Mouse (Mus musculus): ENCODE measurements around the gene Emc10. TPM values are rescaled to one million over a fixed set of nuclear protein-coding genes. Genes with fewer than 3 reads are reported as not detected.

The Emc10 gene
- polyA plus RNA-seq, 1 experiment from 2014 or later: 157 TPM

DNA sequence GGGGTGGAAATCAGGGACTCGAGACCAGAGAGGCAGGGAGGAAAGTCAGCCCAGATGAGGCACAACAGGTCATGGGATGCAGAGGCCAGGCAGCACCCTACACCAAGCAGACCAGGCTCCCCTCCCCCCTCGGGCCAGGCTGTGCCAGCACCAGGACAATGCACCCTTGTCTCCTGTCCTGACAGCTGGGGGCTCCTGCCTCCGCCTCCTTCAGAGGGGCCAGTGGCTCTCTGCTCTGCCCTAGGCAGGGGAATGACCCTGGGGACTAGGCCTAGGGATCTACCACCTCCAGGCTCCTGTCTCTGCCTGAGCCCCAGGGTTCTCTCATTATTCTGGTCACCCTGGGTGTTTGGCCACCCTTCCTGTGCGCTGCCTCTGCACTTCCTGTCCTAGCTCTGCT, 21.9 kb downstream of the Emc10 start:
- Histone ChIP-seq H3K9ac (replicated peaks) (no peak overlapping the region), H3K4me1 (peaks cover 32% of the 10 kb centered on the region), H3K4me2 (no peak overlapping the region)

DNA sequence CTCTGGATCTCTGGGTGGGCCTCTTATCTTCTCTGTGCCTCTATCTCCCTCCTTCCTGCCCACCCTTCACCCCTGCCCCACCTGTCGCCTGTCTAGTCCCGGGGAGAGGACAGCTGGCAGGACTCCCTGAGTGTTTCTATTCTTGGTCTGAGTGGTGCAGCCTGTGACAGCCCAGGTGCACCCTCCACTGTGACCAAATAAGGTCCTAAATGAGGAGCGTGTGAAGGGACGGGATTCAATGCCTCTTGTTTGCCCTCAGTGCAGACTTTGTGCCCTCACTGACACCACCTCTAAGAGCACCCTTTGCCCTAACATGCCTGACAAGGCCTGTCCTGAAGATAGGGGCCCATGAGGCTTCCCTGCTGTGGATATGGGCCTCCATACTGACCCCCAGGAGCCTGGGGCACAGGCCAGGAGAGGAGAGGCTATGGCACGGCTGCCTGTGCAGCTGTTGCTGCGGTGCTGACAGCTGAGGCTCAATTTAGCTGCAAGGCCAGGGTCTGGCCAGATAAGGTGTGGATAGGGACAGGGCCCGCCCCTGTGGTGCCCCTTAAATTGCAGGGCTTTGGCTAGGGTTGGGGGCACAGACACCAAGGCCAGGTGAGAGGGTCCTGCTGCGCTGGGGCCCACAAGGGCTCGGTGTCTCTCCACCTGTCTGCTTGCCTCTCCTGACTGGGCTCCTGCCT, 23.2 kb downstream of the Emc10 start:
- Histone ChIP-seq H3K27me3 (replicated peaks) (0 out of 2 replicates have a peak, but pooled peaks cover 6% of the 10 kb centered on the region), H3K4me2 (no peak overlapping the region), H3K4me3 (replicated peaks) (no peak overlapping the region), H3K27ac (replicated peaks) (no peak overlapping the region; the same call in 1 of the 2 replicates), H3K4me1 (peaks cover 45% of the 10 kb centered on the region), H3K36me3 (no peaks in the 10 kb centered on the region), H3K9ac (replicated peaks) (no peak overlapping the region), H3K9me3 (replicated peaks) (no peaks in the 10 kb centered on the region)
- no peak for ATAC-seq (ENCODE audit: low FRiP score)
- WGBS: 59% methylated on average over 9 of the region's 9 CpGs

More for the DNA sequence above, 21.9 kb downstream of the Emc10 start:
- Histone ChIP-seq H3K36me3 (no peaks in the 10 kb centered on the region), H3K27ac (replicated peaks) (peak overlapping the region; percentile 65), H3K4me3 (replicated peaks) (no peak overlapping the region), H3K9me3 (replicated peaks) (no peaks in the 10 kb centered on the region), H3K27me3 (replicated peaks) (0 out of 2 replicates have a peak, but pooled peaks cover 8% of the 10 kb centered on the region)
- ATAC-seq (ENCODE audit: low FRiP score): 0 out of 2 replicates have a peak, but pooled peaks have one; percentile 49
- 29% methylated on average over 4 of the region's 4 CpGs for WGBS

- Histone ChIP-seq H3K4me1 (peaks cover 46% of the 10 kb centered on the region), H3K9ac (replicated peaks) (no peak overlapping the region), H3K9me3 (replicated peaks) (no peaks in the 10 kb centered on the region), H3K4me2 (no peak overlapping the region), H3K36me3 (no peaks in the 10 kb centered on the region), H3K27me3 (replicated peaks) (0 out of 2 replicates have a peak, but pooled peaks cover 6% of the 10 kb centered on the region), H3K4me3 (replicated peaks) (no peak overlapping the region), H3K27ac (replicated peaks) (no peak overlapping the region)
- no peak for ATAC-seq (ENCODE audit: low FRiP score)
- 14% methylated on average over 1 of the region's 1 CpGs for WGBS
Measured at GRCm38 (mm10) chr7:44472558-44472885, 23.8 kb downstream of the Emc10 start.

DNA sequence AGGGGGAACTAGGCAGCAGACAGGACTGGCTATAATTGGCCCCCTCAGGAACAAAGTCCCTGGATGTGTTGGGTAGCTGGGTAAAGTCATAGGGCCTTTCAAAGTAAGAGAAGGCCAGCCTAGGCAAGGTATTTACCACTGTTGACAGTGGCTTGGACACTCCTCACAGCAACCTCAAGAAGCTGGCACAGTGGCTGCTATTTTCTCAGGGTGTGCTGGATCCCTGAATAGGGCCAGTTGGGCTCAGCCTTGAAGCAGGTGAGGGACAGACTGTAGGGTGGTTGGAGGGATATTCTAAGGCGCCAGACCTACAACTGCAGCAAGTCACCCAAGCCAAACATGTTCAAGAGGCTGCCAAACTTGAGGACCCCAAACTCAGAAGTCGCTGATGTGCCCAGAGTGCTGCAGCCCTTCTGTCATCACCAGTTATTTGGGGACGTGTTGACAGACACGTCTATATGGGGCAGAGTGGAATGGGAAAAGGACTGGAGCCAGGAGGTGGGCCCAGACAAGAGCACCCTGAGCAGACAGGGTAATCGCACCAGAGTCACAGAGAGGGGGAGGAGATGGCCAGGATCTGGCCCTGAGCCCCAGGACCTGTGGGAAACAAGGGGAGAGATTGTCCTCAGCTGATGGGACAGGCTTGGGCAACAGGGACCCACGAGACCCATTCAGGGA, 24.3 kb downstream of the Emc10 start:
- no peak overlapping the region for H3K27ac ChIP-seq (replicated peaks)
- H3K4me2 ChIP-seq: no peak overlapping the region
- peaks cover 51% of the 10 kb centered on the region for H3K4me1 ChIP-seq
- WGBS: 43% methylated on average over 6 of the region's 6 CpGs
- H3K9me3 ChIP-seq (replicated peaks): no peaks in the 10 kb centered on the region
- H3K9ac ChIP-seq (replicated peaks): no peak overlapping the region
- H3K36me3 ChIP-seq: no peaks in the 10 kb centered on the region
- 0 out of 2 replicates have a peak, but pooled peaks cover 2% of the 10 kb centered on the region for H3K27me3 ChIP-seq (replicated peaks)
- H3K4me3 ChIP-seq (replicated peaks): no peak overlapping the region
- no peak for ATAC-seq (ENCODE audit: low FRiP score)

- no peaks in the 10 kb centered on the region for H3K36me3 ChIP-seq
- no peak for ATAC-seq (ENCODE audit: low FRiP score)
- H3K9ac ChIP-seq (replicated peaks): no peak overlapping the region
- 87% methylated on average over 16 of the region's 16 CpGs for WGBS
- H3K9me3 ChIP-seq (replicated peaks): no peaks in the 10 kb centered on the region
- H3K4me1 ChIP-seq: peaks cover 56% of the 10 kb centered on the region
- H3K4me2 ChIP-seq: no peak overlapping the region
- no peak overlapping the region for H3K27ac ChIP-seq (replicated peaks)
- H3K27me3 ChIP-seq (replicated peaks): no peaks in the 10 kb centered on the region
- H3K4me3 ChIP-seq (replicated peaks): no peak overlapping the region
Measured at GRCm38 (mm10) chr7:44470696-44471612, 25.4 kb downstream of the Emc10 start.

DNA sequence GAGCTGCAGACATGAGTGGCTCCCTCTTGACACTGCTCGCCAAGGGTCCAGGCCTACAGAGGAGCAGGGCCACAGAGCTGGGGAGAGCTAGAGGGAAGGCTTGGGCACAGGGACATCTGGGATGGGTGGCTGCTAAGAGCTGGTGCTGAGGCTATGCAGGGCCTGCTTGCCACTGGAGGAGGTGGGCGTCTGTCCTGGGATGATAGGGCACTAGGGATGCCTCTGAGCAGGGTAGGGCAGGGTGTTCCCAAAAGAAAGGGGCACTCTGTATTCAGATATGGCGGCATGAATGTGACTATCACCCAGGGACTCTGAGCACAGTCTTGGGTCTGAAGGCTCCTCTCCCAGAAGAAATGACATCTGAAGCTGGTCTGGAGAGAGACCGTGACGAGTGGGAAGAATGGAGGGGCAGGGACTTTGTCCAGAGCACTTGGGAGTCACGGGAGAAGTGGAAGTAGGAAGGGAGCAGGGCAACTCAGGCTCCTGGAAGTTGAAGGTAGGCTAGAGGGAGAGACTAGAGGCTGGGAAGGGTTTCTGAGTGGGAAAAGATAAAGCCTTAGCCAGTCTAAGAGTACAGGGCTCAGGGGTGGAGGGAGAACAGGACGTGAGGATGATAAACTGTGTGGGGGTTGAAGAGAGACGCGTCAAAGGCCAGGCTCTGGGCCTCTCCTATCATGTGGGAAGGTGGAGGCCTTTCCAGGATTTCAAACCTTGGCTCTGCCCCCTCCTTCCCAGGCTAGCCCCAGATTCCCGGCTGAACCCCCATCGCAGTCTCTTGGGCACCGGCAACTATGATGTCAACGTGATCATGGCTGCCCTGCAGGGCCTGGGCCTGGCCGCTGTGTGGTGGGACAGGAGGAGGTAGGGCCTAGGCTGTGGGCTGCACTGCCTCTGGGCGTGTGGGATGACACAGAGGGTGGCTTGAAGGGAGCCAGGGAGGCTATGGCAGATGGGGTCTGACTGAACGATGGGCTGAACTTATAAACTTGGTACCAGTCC, 26.4 kb downstream of the Emc10 start:
- no peaks in the 10 kb centered on the region for H3K36me3 ChIP-seq
- H3K4me1 ChIP-seq: peaks cover 56% of the 10 kb centered on the region
- H3K4me2 ChIP-seq: no peak overlapping the region
- no peak overlapping the region for H3K9ac ChIP-seq (replicated peaks)
- no peak for ATAC-seq (ENCODE audit: low FRiP score)
- WGBS: 91% methylated on average over 16 of the region's 16 CpGs
- H3K4me3 ChIP-seq (replicated peaks): no peak overlapping the region
- H3K27me3 ChIP-seq (replicated peaks): no peaks in the 10 kb centered on the region
- H3K27ac ChIP-seq (replicated peaks): peak overlapping the region; percentile 91; the same call in 1 of the 2 replicates
- no peaks in the 10 kb centered on the region for H3K9me3 ChIP-seq (replicated peaks)

- Histone ChIP-seq H3K9ac (replicated peaks) (peak overlapping the region; percentile 56), H3K4me2 (peak overlapping the region; percentile 75), H3K27me3 (replicated peaks) (no peaks in the 10 kb centered on the region), H3K9me3 (replicated peaks) (no peaks in the 10 kb centered on the region), H3K4me3 (replicated peaks) (peak overlapping the region; percentile 56), H3K36me3 (peaks cover 4% of the 10 kb centered on the region; the same call in 1 of the 2 replicates), H3K27ac (replicated peaks) (peak overlapping the region; percentile 91), H3K4me1 (peaks cover 57% of the 10 kb centered on the region)
- WGBS: 50% methylated on average over 15 of the region's 15 CpGs
- ATAC-seq (ENCODE audit: low FRiP score): no peak
Measured at GRCm38 (mm10) chr7:44468644-44469285, 27.6 kb downstream of the Emc10 start.

- Histone ChIP-seq H3K4me1 (peaks cover 59% of the 10 kb centered on the region), H3K9me3 (replicated peaks) (no peaks in the 10 kb centered on the region), H3K36me3 (peaks cover 12% of the 10 kb centered on the region), H3K27me3 (replicated peaks) (no peaks in the 10 kb centered on the region), H3K4me2 (peak within 1 kb of the TSS; percentile 75), H3K4me3 (replicated peaks) (peak within 1 kb of the TSS; percentile 56), H3K9ac (replicated peaks) (peak within 1 kb of the TSS; percentile 56), H3K27ac (replicated peaks) (peak within 1 kb of the TSS; percentile 91)
- under 1% methylated on average over 42 of the region's 42 CpGs for WGBS
- peak; percentile 91 for ATAC-seq (ENCODE audit: low FRiP score)
Measured at GRCm38 (mm10) chr7:44467811-44468411, 28.4 kb downstream of the Emc10 start, which contains the start of gene Josd2. TSS of gene Josd2 (plus strand) at chr7:44467980.

DNA sequence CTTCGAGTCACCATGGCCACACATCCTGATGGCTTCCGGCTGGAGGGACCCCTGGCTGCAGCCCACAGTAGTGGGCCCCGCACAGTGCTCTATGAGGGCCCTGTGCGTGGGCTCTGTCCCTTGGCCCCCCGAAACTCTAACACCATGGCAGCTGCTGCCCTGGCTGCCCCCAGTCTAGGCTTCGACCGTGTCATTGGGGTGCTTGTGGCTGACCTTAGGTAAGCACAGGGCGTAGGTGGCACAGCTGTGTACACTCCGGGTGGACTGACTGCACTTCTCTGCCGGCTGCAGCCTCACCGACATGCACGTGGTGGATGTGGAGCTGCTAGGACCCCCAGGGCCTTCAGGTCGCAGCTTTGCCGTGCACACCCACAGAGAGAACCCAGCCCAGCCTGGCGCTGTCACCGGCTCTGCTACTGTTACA, 29.4 kb downstream of the Emc10 start:
- Histone ChIP-seq H3K4me3 (replicated peaks) (0 out of 2 replicates have a peak overlapping the region, but pooled peaks have one; percentile 56), H3K27ac (replicated peaks) (peak overlapping the region; percentile 91), H3K4me2 (peak overlapping the region; percentile 75; the same call in 1 of the 2 replicates), H3K36me3 (peaks cover 22% of the 10 kb centered on the region), H3K27me3 (replicated peaks) (no peaks in the 10 kb centered on the region), H3K9me3 (replicated peaks) (no peaks in the 10 kb centered on the region), H3K4me1 (peaks cover 61% of the 10 kb centered on the region), H3K9ac (replicated peaks) (no peak overlapping the region; the same call in 1 of the 2 replicates)
- 79% methylated on average over 16 of the region's 16 CpGs for WGBS
- peak; percentile 3; the same call in 1 of the 2 replicates for ATAC-seq (ENCODE audit: low FRiP score)

Measured in neural tube, embryonic 15.5 days (tissue).